Mouse (Mus musculus): Measurements from ENCODE around the gene Ifnb1. TPM values are rescaled to one million over a fixed set of nuclear protein-coding genes. Genes with fewer than 3 reads are reported as not detected.
A peak's percentile ranks its signal among the peaks of the same experiment; 100 is the strongest.

Gene Ifnb1
- polyA plus RNA-seq, 1 experiment, result not detected

DNA sequence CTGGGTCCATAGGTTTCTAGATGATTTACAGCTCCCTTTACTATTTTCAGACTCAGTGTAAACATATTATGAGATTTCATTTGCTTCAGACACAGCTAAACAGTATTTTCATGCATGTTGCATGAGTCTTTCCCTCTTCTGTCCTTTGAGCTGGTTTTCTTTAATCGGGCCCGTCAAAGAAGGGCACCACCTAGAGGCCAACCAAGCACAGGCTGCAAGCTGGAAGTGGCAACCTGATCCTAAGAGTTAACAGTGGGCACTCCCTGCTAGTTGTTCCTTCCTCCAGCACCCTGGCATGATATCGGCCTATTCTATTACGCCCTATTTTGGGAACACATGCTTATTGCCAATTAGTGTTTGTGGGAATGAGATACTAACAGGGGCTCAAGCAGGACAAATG, 8.2 kb downstream of the Ifnb1 start:
- Histone ChIP-seq H3K27ac (ENCODE audit: insufficient read depth, low read length) (no peak overlapping the region), H3K4me3 (ENCODE audit: insufficient read depth, low read length) (no peak overlapping the region), H3K4me1 (ENCODE audit: control insufficient read depth, insufficient read depth, low read length) (peaks cover 3% of the 10 kb centered on the region)
- TF ChIP-seq CTCF (IDR thresholded peaks at IDR 0.05; ENCODE audit: borderline replicate concordance, insufficient read depth, low read length), result peak; percentile 56; the same call in 1 of the 2 replicates
- no peak for TF ChIP-seq POLR2A (IDR thresholded peaks at IDR 0.05; ENCODE audit: low read depth, low read length)

DNA sequence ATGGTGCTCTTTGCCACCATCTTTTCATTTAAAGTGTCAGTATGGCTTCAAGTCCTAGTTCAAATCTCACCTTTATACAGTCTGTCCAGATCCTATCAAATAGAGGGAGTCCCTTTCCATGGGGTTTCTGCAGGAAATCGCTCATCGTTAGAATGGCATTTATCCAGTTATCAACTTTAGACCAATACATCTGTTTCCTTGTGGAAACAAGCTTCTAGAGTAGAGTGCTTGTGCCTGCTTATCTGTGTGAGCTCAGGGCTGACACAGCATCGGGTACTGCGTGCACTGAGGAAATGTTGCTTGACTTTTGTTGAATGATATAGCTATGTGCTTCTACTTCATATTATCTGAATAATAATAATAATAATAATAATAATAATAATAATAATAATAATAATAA, 8.8 kb downstream of the Ifnb1 start:
- Histone ChIP-seq H3K4me1 (ENCODE audit: control insufficient read depth, insufficient read depth, low read length) (peaks cover 3% of the 10 kb centered on the region), H3K27ac (ENCODE audit: insufficient read depth, low read length) (no peak overlapping the region), H3K4me3 (ENCODE audit: insufficient read depth, low read length) (no peak overlapping the region)
- TF ChIP-seq CTCF (IDR thresholded peaks at IDR 0.05; ENCODE audit: borderline replicate concordance, insufficient read depth, low read length), result no peak
- TF ChIP-seq POLR2A (IDR thresholded peaks at IDR 0.05; ENCODE audit: low read depth, low read length), result no peak

DNA sequence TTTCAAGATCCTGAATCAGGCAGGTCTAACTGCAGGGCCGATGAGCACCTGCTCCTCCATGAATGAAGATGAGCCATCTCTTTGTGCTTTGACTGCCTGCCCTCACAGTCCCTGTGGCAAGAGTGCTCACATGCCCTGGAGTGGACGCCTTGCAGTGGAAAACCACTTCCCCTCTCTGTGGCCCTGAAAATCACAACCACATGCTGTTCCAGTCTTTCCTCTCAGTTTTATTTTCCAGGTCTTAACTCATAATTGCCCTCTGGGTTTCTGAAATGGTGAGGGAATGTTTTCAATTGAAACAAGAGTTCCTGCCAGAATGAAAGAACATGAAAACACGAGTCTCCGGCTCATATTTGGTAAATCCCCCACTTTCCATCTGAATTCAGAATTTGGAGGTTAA, 18.8 kb downstream of the Ifnb1 start:
- Histone ChIP-seq H3K27ac (ENCODE audit: insufficient read depth, low read length) (peak overlapping the region; percentile 30; the same call in 1 of the 2 replicates), H3K4me3 (ENCODE audit: insufficient read depth, low read length) (no peak overlapping the region), H3K4me1 (ENCODE audit: control insufficient read depth, insufficient read depth, low read length) (no peaks in the 10 kb centered on the region)
- TF ChIP-seq POLR2A (IDR thresholded peaks at IDR 0.05; ENCODE audit: low read depth, low read length) (no peak), CTCF (IDR thresholded peaks at IDR 0.05; ENCODE audit: borderline replicate concordance, insufficient read depth, low read length) (no peak)

DNA sequence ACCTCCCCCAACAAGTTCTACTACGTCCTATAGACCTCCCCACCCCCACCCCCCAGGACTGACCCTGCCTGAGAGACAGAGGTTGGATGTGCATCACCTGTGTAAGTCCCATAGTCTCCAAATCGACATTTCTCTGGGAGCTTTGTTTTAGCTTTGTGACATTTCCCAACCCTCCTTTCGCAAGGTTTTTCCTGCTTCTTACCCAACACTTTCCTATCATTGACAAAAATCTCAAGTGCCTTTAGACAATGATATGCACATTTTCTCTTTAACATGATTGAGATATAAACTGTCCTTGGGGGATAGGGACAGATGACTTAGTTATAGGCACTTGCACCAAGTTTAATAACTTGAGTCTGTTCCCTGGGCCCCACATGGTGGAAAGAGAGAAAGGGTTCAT, 21.3 kb downstream of the Ifnb1 start:
- no peak for TF ChIP-seq CTCF (IDR thresholded peaks at IDR 0.05; ENCODE audit: borderline replicate concordance, insufficient read depth, low read length)
- TF ChIP-seq POLR2A (IDR thresholded peaks at IDR 0.05; ENCODE audit: low read depth, low read length), result no peak
- no peaks in the 10 kb centered on the region for H3K4me1 ChIP-seq (ENCODE audit: control insufficient read depth, insufficient read depth, low read length)
- no peak overlapping the region for H3K27ac ChIP-seq (ENCODE audit: insufficient read depth, low read length)

DNA sequence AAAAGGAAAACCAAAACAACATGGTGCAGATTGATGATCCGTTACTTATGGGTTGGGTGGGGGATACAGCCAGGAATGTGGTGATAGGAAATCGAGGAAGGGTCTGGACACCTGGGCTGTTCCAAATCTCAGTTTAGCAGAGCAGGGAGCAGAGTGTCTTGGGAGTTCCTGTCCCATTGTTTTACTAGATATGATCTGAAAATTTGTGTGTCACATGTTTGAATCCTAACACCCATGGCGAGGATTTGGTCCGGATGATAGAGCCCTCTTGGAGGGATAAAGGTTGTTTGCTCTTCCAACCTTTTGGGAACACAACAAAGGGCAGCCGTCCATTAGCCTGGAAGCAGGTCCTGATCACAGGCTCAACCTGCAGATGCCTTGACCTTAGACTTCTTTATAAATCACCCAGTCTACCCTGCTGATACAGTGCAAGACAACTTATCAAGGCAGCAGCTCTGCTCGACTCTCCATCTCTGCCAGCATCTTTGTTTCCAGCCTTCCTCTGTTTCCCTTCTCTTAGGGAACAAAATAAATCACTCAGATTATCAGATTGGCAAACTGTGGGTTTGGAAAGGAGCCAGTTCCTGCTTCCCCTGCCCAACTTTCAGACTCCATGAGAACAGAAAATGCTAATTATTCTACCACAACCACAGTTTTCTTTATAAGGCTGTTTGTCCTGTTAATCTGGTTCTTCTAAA, 26.1 kb downstream of the Ifnb1 start:
- H3K4me3 ChIP-seq (ENCODE audit: insufficient read depth, low read length), result no peak overlapping the region
- TF ChIP-seq POLR2A (IDR thresholded peaks at IDR 0.05; ENCODE audit: low read depth, low read length), result no peak
- TF ChIP-seq CTCF (IDR thresholded peaks at IDR 0.05; ENCODE audit: borderline replicate concordance, insufficient read depth, low read length), result no peak
- no peak overlapping the region for H3K27ac ChIP-seq (ENCODE audit: insufficient read depth, low read length)
- no peaks in the 10 kb centered on the region for H3K4me1 ChIP-seq (ENCODE audit: control insufficient read depth, insufficient read depth, low read length)

More for the DNA sequence above, 21.3 kb downstream of the Ifnb1 start:
- H3K4me3 ChIP-seq (ENCODE audit: insufficient read depth, low read length), result no peak overlapping the region

DNA sequence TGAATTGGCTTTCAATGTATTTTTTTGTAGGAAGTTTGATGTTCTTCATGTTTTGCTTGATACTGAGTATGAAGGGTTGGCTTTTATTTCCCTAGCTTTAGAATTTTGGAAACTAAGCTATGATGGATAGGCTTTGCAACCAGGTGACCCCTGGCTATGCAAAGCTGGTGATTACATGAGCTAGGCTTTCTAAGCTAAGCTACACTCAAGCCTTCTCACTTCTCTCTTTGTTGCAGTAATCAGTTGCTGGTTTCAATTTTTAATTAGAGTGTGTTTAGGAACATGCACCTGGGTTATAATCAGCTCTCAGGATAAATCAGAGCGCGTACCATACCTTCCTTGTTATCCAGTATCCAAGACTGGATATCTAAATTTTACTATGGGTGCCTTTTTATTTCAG, 33.0 kb downstream of the Ifnb1 start:
- no peak overlapping the region for H3K4me3 ChIP-seq (ENCODE audit: insufficient read depth, low read length)

DNA sequence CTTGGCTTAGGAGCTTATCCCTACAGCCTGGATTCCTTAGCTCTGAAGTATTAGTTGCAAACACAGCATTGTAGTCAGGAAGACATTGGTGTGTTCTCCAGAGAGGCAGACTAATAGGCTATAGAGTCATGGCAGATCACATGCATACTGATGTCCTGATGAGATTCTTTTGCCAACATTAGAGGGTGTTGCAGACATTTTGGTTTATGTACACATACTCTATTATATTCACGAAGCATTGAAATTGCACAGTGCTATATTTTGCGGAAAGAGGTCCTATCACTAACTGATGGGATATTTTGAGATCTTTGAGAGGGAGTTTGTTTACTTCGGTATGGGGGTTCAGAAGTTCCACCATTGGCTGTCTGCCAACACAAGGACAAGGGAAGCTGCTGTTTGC, 34.5 kb downstream of the Ifnb1 start:
- Histone ChIP-seq H3K27ac (ENCODE audit: insufficient read depth, low read length) (no peak overlapping the region), H3K4me1 (ENCODE audit: control insufficient read depth, insufficient read depth, low read length) (no peaks in the 10 kb centered on the region), H3K4me3 (ENCODE audit: insufficient read depth, low read length) (no peak overlapping the region)
- TF ChIP-seq POLR2A (IDR thresholded peaks at IDR 0.05; ENCODE audit: low read depth, low read length) (no peak), CTCF (IDR thresholded peaks at IDR 0.05; ENCODE audit: borderline replicate concordance, insufficient read depth, low read length) (no peak)

More for the DNA sequence above, 33.0 kb downstream of the Ifnb1 start:
- TF ChIP-seq POLR2A (IDR thresholded peaks at IDR 0.05; ENCODE audit: low read depth, low read length), result no peak
- no peak for TF ChIP-seq CTCF (IDR thresholded peaks at IDR 0.05; ENCODE audit: borderline replicate concordance, insufficient read depth, low read length)
- H3K4me1 ChIP-seq (ENCODE audit: control insufficient read depth, insufficient read depth, low read length), result no peaks in the 10 kb centered on the region
- no peak overlapping the region for H3K27ac ChIP-seq (ENCODE audit: insufficient read depth, low read length)

DNA sequence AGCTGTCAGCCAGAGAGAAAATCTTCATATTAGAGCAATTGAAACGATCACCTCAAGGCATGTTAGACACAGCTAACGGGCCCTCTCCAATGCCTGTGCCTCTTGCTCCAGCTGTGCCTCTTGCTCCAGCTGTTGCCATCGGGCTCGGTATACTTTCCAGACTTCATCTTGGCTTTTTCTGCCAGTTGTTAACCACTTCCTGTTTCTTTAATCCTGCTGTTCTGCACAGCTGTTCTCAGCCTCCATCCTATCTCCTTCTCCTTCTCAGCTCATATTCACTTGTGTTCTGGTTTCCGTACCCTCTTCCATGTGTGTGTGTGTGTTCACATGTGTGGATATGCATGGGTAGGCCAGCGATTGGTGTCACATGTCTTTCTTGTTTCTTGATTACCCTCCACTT, 42.4 kb downstream of the Ifnb1 start:
- Histone ChIP-seq H3K4me1 (ENCODE audit: control insufficient read depth, insufficient read depth, low read length) (peaks cover 20% of the 10 kb centered on the region), H3K4me3 (ENCODE audit: insufficient read depth, low read length) (no peak overlapping the region), H3K27ac (ENCODE audit: insufficient read depth, low read length) (no peak overlapping the region)
- TF ChIP-seq CTCF (IDR thresholded peaks at IDR 0.05; ENCODE audit: borderline replicate concordance, insufficient read depth, low read length) (no peak), POLR2A (IDR thresholded peaks at IDR 0.05; ENCODE audit: low read depth, low read length) (no peak)

DNA sequence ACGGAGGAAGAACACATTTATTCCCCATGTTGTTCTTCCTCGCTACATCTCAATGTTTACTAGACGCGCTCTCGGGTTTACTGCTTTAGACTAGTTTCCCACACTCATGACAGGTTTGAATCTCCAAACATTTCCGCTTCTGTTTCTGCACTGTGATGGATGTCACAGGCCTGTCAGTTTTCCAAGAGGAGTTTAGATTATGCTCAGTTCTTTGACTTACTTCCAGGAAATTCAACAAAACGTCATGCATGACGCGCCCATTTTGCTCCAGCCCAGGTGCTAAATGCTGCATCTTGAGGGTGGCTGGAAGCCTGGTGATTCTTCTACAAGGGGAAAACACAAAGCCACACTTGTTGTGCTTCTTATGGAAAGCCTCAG, 43.8 kb downstream of the Ifnb1 start:
- H3K4me3 ChIP-seq (ENCODE audit: insufficient read depth, low read length), result no peak overlapping the region
- H3K27ac ChIP-seq (ENCODE audit: insufficient read depth, low read length), result peak overlapping the region; percentile 82

DNA sequence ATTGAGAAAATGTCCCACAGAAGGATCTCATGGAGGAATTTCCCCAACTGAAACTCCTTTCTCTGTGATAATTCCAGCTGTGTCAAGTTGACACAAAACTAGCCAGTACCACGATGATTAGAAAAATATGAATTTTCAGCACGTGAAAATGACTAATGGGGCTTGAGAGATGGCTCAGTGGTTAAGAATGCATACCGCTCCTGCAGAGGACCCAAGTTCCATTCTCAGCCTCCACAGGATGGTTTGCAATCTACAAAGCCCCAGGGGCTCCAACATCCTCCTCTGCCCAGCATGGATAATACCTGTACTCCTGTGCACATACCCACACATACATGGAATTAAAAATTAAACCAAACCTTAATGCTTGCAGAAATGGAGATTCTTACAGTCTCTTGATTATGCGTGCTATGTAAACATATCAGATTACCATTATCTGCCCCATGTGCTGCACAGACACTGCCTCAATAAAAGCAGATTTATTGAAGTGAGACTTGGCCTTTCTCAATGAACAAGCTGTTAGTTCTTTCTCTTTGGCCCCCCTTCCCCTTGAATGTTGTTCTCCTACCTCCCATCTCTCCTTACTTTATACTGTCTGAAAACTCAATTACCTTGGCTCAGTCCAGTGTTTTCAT, 44.3 kb downstream of the Ifnb1 start:
- Histone ChIP-seq H3K4me3 (ENCODE audit: insufficient read depth, low read length) (no peak overlapping the region), H3K4me1 (ENCODE audit: control insufficient read depth, insufficient read depth, low read length) (peaks cover 20% of the 10 kb centered on the region), H3K27ac (ENCODE audit: insufficient read depth, low read length) (peak overlapping the region; percentile 82)
- no peak for TF ChIP-seq CTCF (IDR thresholded peaks at IDR 0.05; ENCODE audit: borderline replicate concordance, insufficient read depth, low read length)
- no peak for TF ChIP-seq POLR2A (IDR thresholded peaks at IDR 0.05; ENCODE audit: low read depth, low read length)

More for the DNA sequence above, 43.8 kb downstream of the Ifnb1 start:
- H3K4me1 ChIP-seq (ENCODE audit: control insufficient read depth, insufficient read depth, low read length), result peaks cover 20% of the 10 kb centered on the region
- TF ChIP-seq POLR2A (IDR thresholded peaks at IDR 0.05; ENCODE audit: low read depth, low read length) (no peak), CTCF (IDR thresholded peaks at IDR 0.05; ENCODE audit: borderline replicate concordance, insufficient read depth, low read length) (no peak)

Data from embryonic fibroblast, embryonic 13.5 days (primary cell).